Mouse (Mus musculus) heart, embryonic 16.5 days (tissue): ENCODE measurements around the gene Inppl1. TPM values are rescaled to one million over a fixed set of nuclear protein-coding genes. Genes with fewer than 3 reads are reported as not detected.

Experiments used
- ATAC-seq: fragments of 200-750 bp; cut with Nextera tagmentation; replicated peaks from 2 replicates; pipeline ENCODE4 v1.8.0; 2017; ENCODE audit warnings: moderate number of reproducible peaks; ENCODE audit not compliant: insufficient read depth, low FRiP score; ENCODE audit errors: extremely low read depth
- H3K27ac ChIP-seq: fragments of 300-500 bp; sonication (generic); 2 replicates; pipeline ENCODE4 v1.5.1; 2014; ENCODE audit warnings: mild to moderate bottlenecking, low read length, control low read depth, moderate library complexity
- H3K27me3 ChIP-seq: fragments of 300-500 bp; sonication (generic); 2 replicates; pipeline ENCODE4 v1.6.1; 2014; ENCODE audit warnings: low read length, mixed read lengths; ENCODE audit not compliant: control insufficient read depth, insufficient read depth
- H3K36me3 ChIP-seq: fragments of 300-500 bp; sonication (generic); 2 replicates; pipeline ENCODE4 v1.6.1; 2014; ENCODE audit not compliant: control insufficient read depth, insufficient read depth
- H3K4me1 ChIP-seq: fragments of 300-500 bp; sonication (generic); 2 replicates; pipeline ENCODE4 v1.6.1; 2014; ENCODE audit warnings: low read length, mixed read lengths; ENCODE audit not compliant: control insufficient read depth, insufficient read depth
- H3K4me2 ChIP-seq: fragments of 300-500 bp; sonication (generic); 2 replicates; pipeline ENCODE4 v1.6.1; 2014; ENCODE audit warnings: low read depth, mild to moderate bottlenecking, control low read depth, low read length
- H3K4me3 ChIP-seq: fragments of 300-500 bp; sonication (generic); 2 replicates; pipeline ENCODE4 v1.5.1; 2014; ENCODE audit warnings: mild to moderate bottlenecking, control low read depth, low read length
- H3K9ac ChIP-seq: fragments of 300-500 bp; sonication (generic); 2 replicates; pipeline ENCODE4 v1.6.1; 2014; ENCODE audit warnings: low read length, control low read depth
- H3K9me3 ChIP-seq: fragments of 300-500 bp; sonication (generic); replicated peaks from 2 replicates; pipeline ENCODE4 v1.6.1; 2016; ENCODE audit warnings: low read length; ENCODE audit not compliant: control insufficient read depth
- WGBS: fragments of 180-500 bp; shearing (Covaris S2); extraction: QIAGEN DNeasy Blood & Tissue Kit; methylation state at CpG from one replicate; pipeline ENCODE4 v1.1.7; 2014; 5-methylcytosine and 5-hydroxymethylcytosine counted together
- polyA plus RNA-seq: library from polyadenylated mRNA; unstranded; fragments of >200 nt; fragmentation: Nextera tagmentation; extraction: Ambion mirVana; gene quantifications from 2 replicates; pipeline ENCODE4 v1.2.1, GENCODE M21; 2015

Inppl1 gene
- polyA plus RNA-seq, 1 experiment from 2014 or later, result 48.9 TPM

DNA sequence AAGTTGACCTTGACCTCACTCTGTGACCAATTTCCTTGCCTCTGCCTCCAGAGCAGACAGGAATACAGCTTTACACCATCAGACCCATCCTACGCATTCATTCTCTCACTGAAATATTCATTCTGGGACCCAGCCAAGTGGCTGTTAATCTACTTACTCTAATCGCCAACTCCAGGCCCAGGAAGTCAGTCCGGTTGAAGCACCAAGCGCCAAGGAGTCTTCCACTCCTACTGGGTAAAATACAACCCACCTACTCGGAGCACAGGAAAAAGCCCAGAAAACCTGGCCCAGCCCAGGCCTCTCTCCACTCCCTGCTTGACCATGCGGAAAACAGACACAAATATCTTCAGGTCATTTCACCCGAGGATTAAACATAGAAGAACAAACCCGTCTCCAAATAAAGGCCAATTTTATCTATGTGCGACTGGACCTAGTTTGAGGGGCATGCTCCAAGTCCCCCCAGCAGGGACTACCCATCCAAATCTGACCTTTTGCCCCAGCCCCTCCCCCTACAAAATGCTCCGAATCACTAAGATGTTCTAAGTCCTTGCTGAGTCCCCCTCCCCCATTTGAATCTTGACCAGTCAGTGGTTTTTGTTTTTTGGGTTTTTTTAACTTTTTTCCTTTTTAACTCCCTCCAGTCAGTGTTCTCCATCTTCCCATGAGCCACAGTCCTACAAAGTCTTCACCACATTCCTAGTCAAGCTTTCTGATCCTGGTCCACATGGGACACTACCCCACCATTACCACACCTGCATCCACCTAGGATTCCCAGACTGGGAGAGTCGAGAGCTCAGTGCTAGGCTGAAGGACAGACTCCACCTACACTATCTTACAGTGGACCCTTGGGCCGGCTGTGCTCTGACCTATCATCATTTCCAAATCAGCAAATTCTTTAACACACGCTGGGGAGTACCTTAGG is 30.5 kb upstream of the Inppl1 start:
- Histone ChIP-seq H3K4me3 (no peak overlapping the region), H3K27me3 (no peaks in the 10 kb centered on the region), H3K9ac (no peak overlapping the region), H3K4me1 (peaks cover 9% of the 10 kb centered on the region), H3K9me3 (no peaks in the 10 kb centered on the region), H3K4me2 (no peak overlapping the region), H3K27ac (0 out of 2 replicates have a peak overlapping the region, but pooled peaks have one; percentile 15), H3K36me3 (no peaks in the 10 kb centered on the region)
- 57% methylated on average over 13 of the region's 13 CpGs for WGBS
- peak; percentile 35 for ATAC-seq

- H3K36me3 ChIP-seq, result no peaks in the 10 kb centered on the region
- H3K4me1 ChIP-seq, result peaks cover 9% of the 10 kb centered on the region
- ATAC-seq, result no peak
- no peaks in the 10 kb centered on the region for H3K9me3 ChIP-seq
- H3K4me2 ChIP-seq, result no peak overlapping the region
- no peaks in the 10 kb centered on the region for H3K27me3 ChIP-seq
- H3K27ac ChIP-seq, result no peak overlapping the region
- WGBS, result 97% methylated on average over 4 of the region's 4 CpGs
- H3K4me3 ChIP-seq, result no peak overlapping the region
- no peak overlapping the region for H3K9ac ChIP-seq
These were observed 29.5 kb upstream of the Inppl1 start for GRCm38 (mm10) chr7:101867482-101867881.

GRCm38 (mm10) chr7:101866491-101867265 is 28.6 kb upstream of the Inppl1 start:
- Histone ChIP-seq H3K4me1 (peaks cover 9% of the 10 kb centered on the region), H3K4me3 (no peak overlapping the region), H3K27ac (no peak overlapping the region), H3K9ac (no peak overlapping the region), H3K9me3 (no peaks in the 10 kb centered on the region), H3K36me3 (no peaks in the 10 kb centered on the region), H3K4me2 (no peak overlapping the region), H3K27me3 (no peaks in the 10 kb centered on the region)
- no peak for ATAC-seq
- 75% methylated on average over 11 of the region's 11 CpGs for WGBS

DNA sequence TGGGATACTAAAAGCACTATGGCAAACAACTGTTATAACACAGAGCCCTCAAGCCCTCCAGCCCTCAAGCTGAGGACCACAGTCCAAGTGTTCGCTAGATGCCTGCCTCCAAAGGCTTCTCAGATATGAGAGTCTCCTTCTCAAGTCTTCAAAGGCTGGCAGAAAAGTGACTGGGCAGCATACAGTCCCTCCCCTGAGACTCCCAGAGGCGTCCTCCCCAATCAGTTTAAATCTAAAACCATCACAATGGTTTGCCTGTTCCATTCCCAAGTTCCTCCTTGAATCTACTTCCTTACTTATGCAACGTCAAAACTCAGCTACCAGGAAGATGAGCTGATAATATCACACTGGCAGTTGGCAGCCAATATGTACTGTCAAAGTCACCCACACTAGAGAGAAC is 25.4 kb upstream of the Inppl1 start, which contains the start of gene Anapc15:
Anapc15 (plus strand) TSS at position 301 of the 400 bp plus-strand sequence.
- WGBS, result 66% methylated on average over 3 of the region's 3 CpGs
- H3K4me1 ChIP-seq, result no peaks in the 10 kb centered on the region
- no peak within 1 kb of the TSS for H3K27ac ChIP-seq
- no peak within 1 kb of the TSS for H3K4me2 ChIP-seq
- H3K36me3 ChIP-seq, result no peaks in the 10 kb centered on the region
- no peak for ATAC-seq
- no peak within 1 kb of the TSS for H3K4me3 ChIP-seq
- H3K27me3 ChIP-seq, result no peaks in the 10 kb centered on the region
- H3K9me3 ChIP-seq, result no peaks in the 10 kb centered on the region
- no peak within 1 kb of the TSS for H3K9ac ChIP-seq

- WGBS, result 61% methylated on average over 3 of the region's 3 CpGs
- Histone ChIP-seq H3K9ac (no peak overlapping the region), H3K4me3 (no peak overlapping the region), H3K4me2 (no peak overlapping the region), H3K36me3 (no peaks in the 10 kb centered on the region), H3K4me1 (no peaks in the 10 kb centered on the region), H3K9me3 (no peaks in the 10 kb centered on the region), H3K27me3 (no peaks in the 10 kb centered on the region), H3K27ac (no peak overlapping the region)
- ATAC-seq, result no peak
These were observed 24.3 kb upstream of the Inppl1 start for GRCm38 (mm10) chr7:101862291-101862690.

DNA sequence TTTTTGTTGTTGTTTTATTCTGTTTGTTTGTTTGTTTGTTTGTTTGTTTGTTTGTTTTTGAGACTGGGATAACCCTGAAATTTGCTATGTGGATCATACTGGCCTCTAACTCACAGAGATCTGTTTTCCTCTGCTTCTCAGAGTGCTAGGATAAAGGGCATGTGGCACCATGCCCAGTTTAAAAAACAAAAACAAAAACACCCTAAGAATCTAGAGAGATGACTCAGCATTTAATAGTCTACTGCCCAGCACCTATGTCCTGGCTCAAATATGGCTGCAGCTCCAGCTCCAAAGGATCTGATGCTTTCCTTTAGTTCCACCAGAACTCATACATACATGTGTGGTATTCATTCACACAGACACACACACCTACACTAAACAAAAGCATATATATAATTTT is 22.9 kb upstream of the Inppl1 start:
- H3K9me3 ChIP-seq, result no peaks in the 10 kb centered on the region
- no peak overlapping the region for H3K4me3 ChIP-seq
- H3K36me3 ChIP-seq, result no peaks in the 10 kb centered on the region
- H3K9ac ChIP-seq, result no peak overlapping the region
- ATAC-seq, result no peak
- no peak overlapping the region for H3K4me2 ChIP-seq
- H3K4me1 ChIP-seq, result no peaks in the 10 kb centered on the region
- H3K27me3 ChIP-seq, result no peaks in the 10 kb centered on the region
- H3K27ac ChIP-seq, result no peak overlapping the region

DNA sequence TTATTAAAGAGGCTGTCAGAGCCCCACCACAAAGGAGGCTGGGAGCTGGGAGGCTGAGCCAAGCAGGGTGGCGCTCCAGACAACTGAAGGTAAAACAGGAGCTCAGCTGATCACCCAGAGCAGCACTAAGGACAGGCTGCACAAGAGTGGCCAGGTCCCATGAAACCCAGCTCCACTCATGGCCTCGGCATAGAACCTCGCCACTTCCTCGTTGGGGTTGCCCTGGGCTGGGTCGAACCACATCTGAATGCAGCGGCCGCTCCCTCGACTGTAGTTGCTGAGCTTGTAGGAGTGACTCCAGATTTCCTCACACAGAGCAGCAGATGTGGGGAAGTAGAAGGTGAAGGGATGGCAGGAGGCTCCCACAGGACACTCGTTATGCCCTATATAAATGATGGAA is 20.3 kb upstream of the Inppl1 start:
- H3K9ac ChIP-seq, result no peak overlapping the region
- H3K36me3 ChIP-seq, result no peaks in the 10 kb centered on the region
- no peak overlapping the region for H3K4me2 ChIP-seq
- H3K27me3 ChIP-seq, result no peaks in the 10 kb centered on the region
- no peak overlapping the region for H3K27ac ChIP-seq
- no peaks in the 10 kb centered on the region for H3K9me3 ChIP-seq
- H3K4me3 ChIP-seq, result no peak overlapping the region
- no peaks in the 10 kb centered on the region for H3K4me1 ChIP-seq
- no peak for ATAC-seq
- WGBS, result 77% methylated on average over 9 of the region's 9 CpGs

DNA sequence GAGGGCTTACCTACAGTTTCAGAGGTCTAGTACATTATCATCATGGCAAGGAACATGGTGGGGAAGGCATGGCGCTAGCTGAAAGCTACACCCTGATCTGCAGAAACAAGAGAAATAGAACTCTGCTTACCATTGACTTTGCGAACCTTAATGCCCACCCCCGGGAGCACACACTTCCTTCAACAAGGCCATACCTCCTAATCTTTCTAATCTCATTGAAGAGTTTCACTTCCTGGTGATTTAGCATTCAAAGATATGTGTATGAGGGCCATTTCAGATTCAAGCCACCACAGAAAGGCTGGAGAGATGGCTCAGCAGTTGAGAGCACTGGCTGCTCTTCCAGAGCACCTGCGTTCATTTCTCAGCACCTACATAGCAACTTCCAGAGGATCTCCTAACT is 19.1 kb upstream of the Inppl1 start, which contains the start of gene Folr2:
Folr2 (minus strand) TSS at position 101 of the 400 bp plus-strand sequence.
- Histone ChIP-seq H3K4me1 (no peaks in the 10 kb centered on the region), H3K9me3 (no peaks in the 10 kb centered on the region), H3K36me3 (no peaks in the 10 kb centered on the region), H3K4me3 (no peak within 1 kb of the TSS), H3K4me2 (no peak within 1 kb of the TSS), H3K27me3 (no peaks in the 10 kb centered on the region), H3K27ac (no peak within 1 kb of the TSS), H3K9ac (no peak within 1 kb of the TSS)
- ATAC-seq, result no peak
- WGBS, result 84% methylated on average over 4 of the region's 4 CpGs

DNA sequence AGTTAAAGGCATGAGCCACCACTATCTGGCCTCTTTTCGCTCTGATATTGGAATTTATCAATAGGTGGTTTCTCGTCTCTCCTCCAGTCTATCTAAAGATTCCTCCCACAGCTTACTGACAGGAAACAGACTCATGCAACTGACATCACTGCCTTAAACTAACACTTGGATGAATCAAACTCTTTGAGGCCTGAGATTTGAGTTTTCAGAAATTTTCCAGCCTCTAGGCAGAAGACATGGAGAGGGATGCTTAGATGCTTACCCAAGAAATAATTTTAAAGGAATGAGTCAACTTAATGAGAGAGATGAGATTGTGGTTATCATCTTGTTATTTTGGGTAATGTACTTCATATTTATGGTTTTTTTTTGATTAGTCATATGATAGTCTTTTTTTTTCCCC is 15.8 kb upstream of the Inppl1 start:
- no peak for ATAC-seq
- no peaks in the 10 kb centered on the region for H3K36me3 ChIP-seq
- 54% methylated on average over 2 of the region's 2 CpGs for WGBS
- no peaks in the 10 kb centered on the region for H3K4me1 ChIP-seq
- H3K27ac ChIP-seq, result no peak overlapping the region
- no peak overlapping the region for H3K4me3 ChIP-seq
- H3K4me2 ChIP-seq, result no peak overlapping the region
- H3K9ac ChIP-seq, result no peak overlapping the region
- H3K27me3 ChIP-seq, result no peaks in the 10 kb centered on the region
- H3K9me3 ChIP-seq, result 0 out of 2 replicates have a peak, but pooled peaks cover 2% of the 10 kb centered on the region
